Mouse (Mus musculus) lung, postnatal 0 days (tissue): ENCODE measurements around the gene Parg. TPM values are rescaled to one million over a fixed set of nuclear protein-coding genes. Genes with fewer than 3 reads are reported as not detected.
"Not testable (repeated sequence)": the region's sequence is repeated elsewhere in the genome, so short reads cannot be mapped to it uniquely, and the experiment has no call there.

ENCODE experiments used
- ATAC-seq: fragments of 200-750 bp; cut with Nextera tagmentation; 2 replicates; pipeline ENCODE4 v1.8.0; 2017; ENCODE audit warnings: moderate library complexity
- DNase-seq: peaks from one replicate; pipeline ENCODE4 v3.0.0-alpha.2; 2016; ENCODE audit warnings: low spot score
- H3K27ac ChIP-seq: fragments of 300-500 bp; sonication (generic); 2 replicates; pipeline ENCODE4 v1.5.1; 2014; ENCODE audit warnings: antibody characterized with exemption, mild to moderate bottlenecking, low read length, mixed read lengths
- H3K27me3 ChIP-seq: fragments of 300-500 bp; sonication (generic); replicated peaks from 2 replicates; pipeline ENCODE4 v1.6.1; 2014; ENCODE audit warnings: low read length, mixed read lengths; ENCODE audit not compliant: insufficient read depth
- H3K36me3 ChIP-seq: fragments of 300-500 bp; sonication (generic); 2 replicates; pipeline ENCODE4 v1.6.1; 2014; ENCODE audit warnings: low read length, mixed read lengths; ENCODE audit not compliant: insufficient read depth
- H3K4me1 ChIP-seq: fragments of 300-500 bp; sonication (generic); 2 replicates; pipeline ENCODE4 v1.6.1; 2014; ENCODE audit warnings: antibody characterized with exemption, low read depth, low read length, mixed read lengths; ENCODE audit not compliant: insufficient read depth
- H3K4me2 ChIP-seq: fragments of 300-500 bp; sonication (generic); replicated peaks from 2 replicates; pipeline ENCODE4 v1.6.1; 2014; ENCODE audit warnings: low read depth, mild to moderate bottlenecking, low read length, moderate library complexity, mixed read lengths
- H3K4me3 ChIP-seq: fragments of 300-500 bp; sonication (generic); 2 replicates; pipeline ENCODE4 v1.5.1; 2014; ENCODE audit warnings: low read depth, low read length
- H3K9ac ChIP-seq: fragments of 300-500 bp; sonication (generic); replicated peaks from 2 replicates; pipeline ENCODE4 v1.6.1; 2014; ENCODE audit warnings: low read depth, mild to moderate bottlenecking
- H3K9me3 ChIP-seq: fragments of 300-500 bp; sonication (generic); 2 replicates; pipeline ENCODE4 v1.6.1; 2016; ENCODE audit warnings: low read length, mixed read lengths
- CTCF ChIP-seq: IDR thresholded peaks from 2 replicates; pipeline ENCODE4 v1.5.1; 2016; ENCODE audit warnings: antibody characterized with exemption, mild to moderate bottlenecking
- EP300 ChIP-seq: IDR thresholded peaks from 2 replicates; pipeline ENCODE4 v1.6.1; 2016; ENCODE audit warnings: antibody characterized with exemption, mild to moderate bottlenecking, control low read depth
- WGBS: fragments of 180-500 bp; shearing (Covaris S2); extraction: QIAGEN DNeasy Blood & Tissue Kit; methylation state at CpG from one replicate; pipeline ENCODE4 v1.1.7; 2014; 5-methylcytosine and 5-hydroxymethylcytosine counted together
- polyA plus RNA-seq: library from polyadenylated mRNA; unstranded; fragments of >200 nt; fragmentation: Nextera tagmentation; extraction: Ambion mirVana; gene quantifications from 2 replicates; pipeline ENCODE4 v1.2.1, GENCODE M21; 2015

Gene Parg
- polyA plus RNA-seq, 1 experiment from 2014 or later, result 16.5 TPM

DNA sequence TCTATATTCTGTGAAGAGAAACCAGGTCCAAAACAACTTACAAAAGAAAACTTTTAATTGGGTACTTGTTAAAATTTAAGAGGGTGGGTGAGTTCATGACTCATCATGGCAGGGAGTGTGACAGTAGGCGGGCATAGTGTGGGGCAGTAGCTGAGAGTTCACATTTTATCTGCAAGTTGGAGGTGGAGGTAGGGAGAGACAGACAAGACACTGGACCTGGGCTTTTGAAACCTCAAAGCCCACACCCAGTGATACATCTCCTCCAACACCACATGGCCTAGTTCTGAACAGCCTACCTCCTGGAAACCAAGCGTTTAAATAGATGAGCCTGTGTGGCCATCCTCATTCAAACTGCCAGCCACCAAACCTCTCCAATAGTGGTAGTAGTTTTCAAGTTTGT is 26.4 kb upstream of the Parg start:
- no peak overlapping the region for H3K4me2 ChIP-seq
- H3K27me3 ChIP-seq, result no peaks in the 10 kb centered on the region
- H3K9me3 ChIP-seq, result no peaks in the 10 kb centered on the region
- no peak overlapping the region for H3K27ac ChIP-seq
- TF ChIP-seq EP300, result no peak
- TF ChIP-seq CTCF, result no peak
- ATAC-seq, result no peak
- WGBS, result 96% methylated on average over 2 of the region's 2 CpGs
- no peaks in the 10 kb centered on the region for H3K4me1 ChIP-seq
- DNase-seq, result no peak
- no peak overlapping the region for H3K9ac ChIP-seq
- no peak overlapping the region for H3K4me3 ChIP-seq
- peaks cover 24% of the 10 kb centered on the region for H3K36me3 ChIP-seq

DNA sequence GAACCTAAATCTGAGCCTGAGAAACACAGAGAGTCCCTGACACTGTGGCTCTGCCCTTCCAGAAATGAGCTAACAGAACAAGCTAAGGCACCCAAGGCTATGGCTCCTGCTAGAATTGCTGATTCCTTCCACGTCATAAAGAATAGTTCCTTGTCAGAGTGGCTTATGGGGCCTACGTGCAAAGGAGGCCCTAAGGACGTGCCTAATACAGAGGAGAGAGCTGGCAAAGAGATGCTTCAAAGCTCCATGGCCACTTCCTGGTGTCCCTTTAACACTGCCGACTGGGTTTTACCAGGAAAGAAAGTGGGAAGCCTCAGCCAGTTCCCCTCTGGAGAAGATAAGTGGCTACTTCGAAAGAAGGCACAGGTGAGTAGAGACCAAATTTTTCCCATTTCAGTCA is 25.2 kb upstream of the Parg start:
- H3K27ac ChIP-seq, H3K4me2 ChIP-seq, H3K4me1 ChIP-seq, H3K9ac ChIP-seq, H3K27me3 ChIP-seq, H3K9me3 ChIP-seq, H3K4me3 ChIP-seq, DNase-seq, ATAC-seq: not testable (repeated sequence)
- WGBS, result 79% methylated on average over 5 of the region's 5 CpGs
- peaks cover 29% of the 10 kb centered on the region for H3K36me3 ChIP-seq

DNA sequence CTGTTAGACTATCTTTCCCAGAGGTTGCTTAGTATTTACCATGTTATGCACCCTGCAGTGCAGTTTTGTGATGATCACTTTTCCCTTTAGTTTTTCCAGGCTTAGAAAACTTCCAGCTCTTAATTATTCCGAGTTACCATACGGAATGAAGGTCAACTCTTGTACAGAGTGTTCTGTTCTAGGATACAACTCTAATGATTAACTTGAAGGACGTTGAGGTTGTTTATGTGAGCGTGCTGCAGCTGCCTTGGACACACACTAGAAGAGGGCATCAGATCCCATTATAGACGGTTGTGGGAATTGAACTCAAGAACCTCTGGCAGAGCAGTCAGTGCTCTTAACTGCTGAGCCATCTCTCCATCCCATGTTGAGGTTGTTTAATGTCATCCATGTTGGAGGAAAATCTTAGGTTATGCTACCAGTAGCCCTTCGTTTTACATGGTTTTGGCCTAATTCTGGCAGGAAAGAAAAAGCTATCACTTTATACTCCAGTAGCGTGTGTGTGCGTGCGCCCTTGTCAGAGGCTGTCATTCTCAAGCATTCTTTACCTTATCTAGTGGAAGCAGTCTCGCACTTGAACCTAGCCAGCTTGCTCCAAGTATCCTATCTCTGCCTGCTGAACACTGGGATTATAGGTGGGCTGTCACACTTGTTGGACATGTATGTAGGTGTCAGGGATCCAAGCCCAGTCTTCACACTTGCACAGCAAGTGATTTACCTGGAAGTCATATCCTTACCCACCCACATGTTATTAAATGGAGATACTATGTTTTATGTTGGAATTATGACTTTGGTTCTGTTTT is 22.2 kb upstream of the Parg start:
- peaks cover 24% of the 10 kb centered on the region for H3K36me3 ChIP-seq
- H3K27me3 ChIP-seq, result no peaks in the 10 kb centered on the region
- H3K9me3 ChIP-seq, result no peaks in the 10 kb centered on the region
- no peak overlapping the region for H3K4me3 ChIP-seq
- no peaks in the 10 kb centered on the region for H3K4me1 ChIP-seq
- no peak overlapping the region for H3K4me2 ChIP-seq
- H3K27ac ChIP-seq, result no peak overlapping the region
- ATAC-seq (no peak), DNase-seq (no peak)
- WGBS, result 85% methylated on average over 10 of the region's 10 CpGs
- no peak overlapping the region for H3K9ac ChIP-seq
- no peak for TF ChIP-seq EP300
- TF ChIP-seq CTCF, result no peak

DNA sequence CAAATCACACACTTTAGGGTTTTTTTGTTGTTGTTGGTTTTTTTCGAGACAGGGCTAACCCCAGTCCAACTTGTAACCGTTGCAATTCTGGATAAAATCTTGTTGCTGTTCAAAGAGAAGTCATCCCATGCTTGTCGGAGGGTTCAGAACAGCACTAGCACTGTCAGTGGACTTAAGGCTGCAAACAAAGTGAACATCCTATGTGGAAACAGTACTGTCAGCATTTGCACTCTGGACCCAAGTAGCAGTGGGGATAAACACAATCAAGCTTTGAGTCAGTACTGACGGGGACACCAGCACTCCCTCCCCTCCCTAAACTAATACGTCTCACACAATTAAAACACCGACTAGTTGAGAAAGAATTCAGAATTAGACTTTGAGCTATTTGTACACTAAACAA is 20.9 kb upstream of the Parg start:
- Histone ChIP-seq H3K4me1 (no peaks in the 10 kb centered on the region), H3K9me3 (no peaks in the 10 kb centered on the region), H3K36me3 (peaks cover 28% of the 10 kb centered on the region), H3K9ac (no peak overlapping the region), H3K4me3 (no peak overlapping the region), H3K4me2 (no peak overlapping the region), H3K27ac (no peak overlapping the region), H3K27me3 (no peaks in the 10 kb centered on the region)
- DNase-seq (no peak), ATAC-seq (no peak)
- TF ChIP-seq EP300 (no peak), CTCF (no peak)
- WGBS, result 85% methylated on average over 6 of the region's 6 CpGs

DNA sequence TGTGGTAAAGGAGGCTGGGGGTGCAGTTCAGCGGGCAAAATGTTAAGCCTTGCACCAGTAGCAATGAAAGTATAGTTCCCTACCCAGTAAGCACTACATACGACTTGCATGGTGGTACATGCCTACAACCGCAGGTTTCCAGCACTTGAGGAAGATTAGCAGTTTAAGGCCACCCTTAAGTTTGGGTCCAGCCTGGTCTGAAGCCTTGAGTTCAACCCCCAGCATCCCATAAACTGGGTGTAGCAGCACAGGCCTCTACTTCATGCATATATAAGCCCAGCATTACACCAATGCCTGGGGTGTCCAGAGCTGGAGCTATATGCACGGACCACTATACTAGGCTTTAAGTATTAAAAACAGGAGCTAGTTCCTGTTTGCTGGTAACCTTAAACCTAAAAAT is 17.9 kb upstream of the Parg start:
- Histone ChIP-seq H3K4me1 (no peaks in the 10 kb centered on the region), H3K9me3 (no peaks in the 10 kb centered on the region), H3K36me3 (peaks cover 35% of the 10 kb centered on the region), H3K27me3 (no peaks in the 10 kb centered on the region), H3K4me3 (no peak overlapping the region), H3K27ac (no peak overlapping the region), H3K4me2 (no peak overlapping the region), H3K9ac (no peak overlapping the region)
- ATAC-seq (no peak), DNase-seq (no peak)
- TF ChIP-seq CTCF (no peak), EP300 (no peak)
- WGBS, result 98% methylated on average over 4 of the region's 4 CpGs

DNA sequence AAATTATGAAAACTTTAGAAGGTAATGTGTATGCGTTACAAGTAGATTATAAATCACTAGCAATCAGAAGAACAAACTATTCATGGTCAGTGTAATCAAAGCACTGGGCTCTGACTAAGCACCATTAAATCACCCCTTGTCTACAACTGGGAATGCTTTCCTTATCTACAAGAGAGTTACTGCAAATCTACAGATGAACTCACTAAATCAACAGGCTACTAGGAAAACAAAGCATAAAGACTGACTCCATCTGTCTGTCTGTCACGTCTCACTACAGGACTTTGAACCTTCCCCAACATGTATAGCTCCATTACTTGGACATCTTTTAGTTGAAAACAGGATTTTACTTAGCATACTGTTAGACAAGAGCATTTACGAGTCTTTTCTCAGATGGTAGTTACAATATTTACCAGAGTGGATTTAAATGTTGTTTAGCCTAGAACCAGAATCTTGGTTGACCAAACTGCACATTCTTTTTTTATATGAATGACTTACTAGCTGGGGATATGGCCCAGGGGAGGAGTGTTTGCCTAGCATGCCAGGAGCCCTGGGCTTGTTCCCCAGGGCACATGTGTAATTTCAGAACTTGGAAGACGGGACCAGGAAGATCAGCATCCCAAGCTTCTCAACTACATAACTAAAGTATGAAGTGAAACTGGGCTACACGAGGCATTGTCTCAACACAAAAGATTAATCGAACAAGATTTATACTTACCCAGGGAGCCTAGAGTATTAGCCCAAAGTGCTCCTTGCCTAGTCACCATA is 10.9 kb upstream of the Parg start:
- H3K4me3 ChIP-seq, result no peak overlapping the region
- ATAC-seq (no peak), DNase-seq (no peak)
- no peak overlapping the region for H3K4me2 ChIP-seq
- H3K27me3 ChIP-seq, result no peaks in the 10 kb centered on the region
- no peak overlapping the region for H3K9ac ChIP-seq
- H3K27ac ChIP-seq, result no peak overlapping the region
- no peaks in the 10 kb centered on the region for H3K4me1 ChIP-seq
- peaks cover 33% of the 10 kb centered on the region; the same call in 1 of the 2 replicates for H3K36me3 ChIP-seq
- H3K9me3 ChIP-seq, result no peaks in the 10 kb centered on the region
- TF ChIP-seq CTCF (no peak), EP300 (no peak)
- 89% methylated on average over 6 of the region's 6 CpGs for WGBS
